Mouse (Mus musculus) cerebellum, adult 9-10 months (tissue): Measurements from ENCODE around the gene Actb.
A peak's percentile ranks its signal among the peaks of the same experiment; 100 is the strongest.

Source experiments
- DNase-seq: peaks from one replicate; pipeline ENCODE4 v3.0.0; 2022

Gene Actb

GRCm38 (mm10) chr5:142906532-142907047 is at the start of gene Actb:
Gene Actb (minus strand): TSS chr5:142906754.
- peak; percentile 96 for DNase-seq

DNA sequence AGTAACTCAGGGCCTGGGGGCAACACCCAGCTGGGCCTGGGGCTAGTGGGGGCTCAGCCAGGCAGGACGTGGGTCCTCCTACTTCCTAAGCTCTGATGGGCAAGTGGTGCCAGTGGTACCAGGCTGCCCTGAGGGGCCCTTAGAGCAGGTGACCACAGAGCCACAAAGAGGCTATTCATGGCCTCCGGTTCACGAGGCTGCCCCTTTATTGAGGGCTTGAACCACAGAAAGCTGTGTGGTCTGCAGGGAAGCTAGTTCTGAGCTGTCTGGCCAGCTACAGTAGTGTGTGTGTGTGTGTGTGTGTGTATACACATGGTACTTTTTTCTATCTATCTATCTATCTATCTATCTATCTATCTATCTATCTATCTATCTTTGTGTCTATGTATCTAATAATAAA is 47.1 kb upstream of the Actb start:
- no peak for DNase-seq

DNA sequence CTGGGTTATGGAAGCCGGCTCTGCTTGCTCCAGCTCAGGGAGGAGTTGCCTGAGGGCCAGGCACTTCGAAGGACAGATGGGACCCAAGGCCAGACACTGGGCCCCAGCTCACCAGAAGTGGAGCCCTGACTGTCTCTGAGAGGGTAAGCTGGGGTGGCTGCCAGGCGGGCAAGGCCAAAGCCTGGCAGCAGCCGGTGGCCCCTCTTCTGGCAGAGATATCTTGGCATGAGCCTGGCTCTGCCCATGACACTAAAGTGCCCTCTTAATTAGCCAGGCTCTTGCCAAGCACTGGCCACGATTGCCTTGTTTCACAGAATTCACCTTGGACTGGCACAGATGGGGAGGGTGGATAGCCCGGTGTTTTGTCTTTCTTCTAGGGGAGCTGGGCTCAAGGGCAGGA is 43.9 kb upstream of the Actb start:
- no peak for DNase-seq

- DNase-seq: no peak
Measured at GRCm38 (mm10) chr5:142949580-142949979, 43.0 kb upstream of the Actb start.

GRCm38 (mm10) chr5:142947460-142947859 is 40.9 kb upstream of the Actb start:
- no peak for DNase-seq

DNA sequence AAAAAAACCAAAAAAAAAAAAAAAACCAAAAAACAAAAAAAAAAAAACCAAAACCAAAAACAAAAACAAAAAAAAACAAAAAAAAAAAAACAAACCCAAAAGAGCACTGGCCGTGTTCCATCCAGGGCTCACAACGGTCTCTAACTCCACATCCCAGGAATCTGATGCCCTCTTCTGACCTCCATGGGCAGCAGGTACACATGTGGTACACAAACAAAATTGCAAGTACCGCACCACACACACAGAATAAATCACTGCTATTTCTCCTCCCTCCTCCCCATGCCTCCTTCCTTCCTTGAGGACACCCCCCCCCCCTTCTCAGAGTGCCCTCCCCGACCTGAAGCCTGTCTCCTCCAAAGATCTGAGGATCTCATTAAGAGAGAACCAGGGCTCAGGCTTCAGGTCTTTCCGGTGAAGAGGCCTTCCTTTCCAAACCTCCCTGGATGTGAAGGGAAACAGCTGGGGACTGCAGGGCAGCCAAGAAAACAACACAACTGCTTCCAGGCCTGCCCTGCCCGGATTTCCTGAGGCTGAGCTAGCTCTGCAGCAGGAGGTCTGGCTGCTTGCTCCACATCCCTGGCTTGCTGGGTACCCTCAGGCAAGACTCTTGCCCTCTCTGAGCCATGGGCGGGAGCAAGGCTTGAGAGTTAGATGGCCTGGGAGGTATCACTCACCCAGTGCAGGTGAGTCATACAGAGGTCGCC is 38.6 kb upstream of the Actb start:
- DNase-seq: no peak

- no peak for DNase-seq
Measured at GRCm38 (mm10) chr5:142940393-142940792, 33.8 kb upstream of the Actb start.

DNA sequence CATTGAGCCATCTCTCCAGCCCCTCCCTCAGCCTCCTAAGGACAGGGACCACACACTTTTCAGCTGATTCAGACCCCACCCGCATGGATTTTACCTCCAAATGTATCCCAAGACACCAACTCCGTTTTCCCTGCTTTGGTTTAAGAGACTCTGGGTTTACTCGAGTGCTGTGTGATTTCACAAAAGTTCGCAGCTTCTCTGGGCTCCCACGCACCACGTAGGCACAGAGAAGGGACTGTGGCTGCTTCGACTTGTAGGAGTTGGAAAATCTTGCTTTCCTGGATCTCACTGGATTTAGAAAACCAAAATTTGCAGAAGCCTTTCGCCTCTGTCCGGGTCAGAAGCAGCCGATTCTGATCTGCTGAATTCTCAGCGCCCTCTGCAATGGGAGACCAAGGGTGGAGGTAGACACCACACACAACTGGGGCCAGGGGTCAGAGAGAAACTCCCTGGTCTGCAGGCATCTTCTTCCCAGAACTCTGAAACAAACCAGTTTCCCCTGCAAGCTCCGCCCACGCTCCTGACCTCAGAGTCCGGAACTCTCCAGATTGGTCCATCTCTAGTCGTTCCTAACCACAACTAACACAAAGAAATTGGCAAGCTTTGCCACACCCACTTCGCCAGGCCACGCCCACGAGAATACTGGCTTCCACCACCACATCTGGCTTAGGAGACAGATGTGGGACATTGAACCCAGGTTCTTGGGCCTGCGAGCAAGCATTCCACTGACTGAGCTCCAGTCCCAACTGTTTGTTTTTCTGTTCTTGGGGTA is 31.6 kb upstream of the Actb start:
- DNase-seq: no peak

- peak; percentile 84 for DNase-seq
Measured at GRCm38 (mm10) chr5:142936336-142936719, 29.8 kb upstream of the Actb start.

GRCm38 (mm10) chr5:142935642-142936335 is 29.2 kb upstream of the Actb start:
- DNase-seq: peak; percentile 91

DNA sequence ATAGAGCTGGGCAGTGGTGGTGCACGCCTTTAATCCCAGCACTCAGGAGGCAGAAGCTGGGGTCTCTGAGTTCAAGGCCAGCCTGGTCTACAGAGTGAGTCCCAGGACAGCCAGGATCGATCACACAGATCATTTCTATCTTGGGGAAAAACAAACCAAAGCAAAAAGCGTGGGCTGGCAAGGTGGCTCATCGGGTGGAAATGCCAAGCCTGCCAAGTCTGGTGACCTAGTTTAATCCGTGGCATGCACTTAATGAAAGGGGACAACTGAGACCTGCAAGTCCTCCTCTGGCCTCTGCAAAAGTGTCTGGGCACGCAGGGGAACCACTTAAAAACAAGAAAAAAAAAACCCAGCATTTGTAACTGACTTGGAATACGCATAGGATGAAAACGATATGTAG is 26.2 kb upstream of the Actb start:
- DNase-seq: no peak

DNA sequence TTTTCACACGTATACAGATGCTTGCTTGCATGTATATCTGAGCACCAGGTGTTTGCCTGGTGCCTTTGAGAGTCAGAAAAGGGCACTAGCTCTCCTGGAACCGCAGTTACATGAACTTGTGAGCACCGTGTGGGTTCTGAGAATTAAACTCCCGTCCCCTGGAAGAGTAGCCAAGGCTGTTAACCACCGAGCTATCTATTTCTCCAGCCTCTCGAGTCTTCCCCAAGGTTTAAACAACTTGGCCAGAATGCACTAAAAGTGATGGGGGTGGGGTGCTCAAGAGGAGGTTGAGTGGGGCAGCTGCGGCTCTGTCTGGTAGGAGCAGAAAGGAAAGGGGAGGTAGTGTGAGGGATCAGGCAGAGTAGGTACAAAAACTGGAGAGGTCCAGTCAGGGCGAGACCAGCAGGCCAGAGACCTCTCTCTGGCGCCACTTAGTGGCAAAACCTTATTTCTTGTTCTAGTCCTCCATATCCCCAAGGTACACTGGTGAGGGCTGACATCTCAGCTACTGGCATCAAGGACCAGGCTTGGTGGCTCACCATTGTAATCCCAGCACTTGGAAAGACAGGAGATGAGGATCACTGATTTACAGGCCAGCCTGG is 25.6 kb upstream of the Actb start:
- peak; percentile 92 for DNase-seq

GRCm38 (mm10) chr5:142931241-142931745 is 24.7 kb upstream of the Actb start:
- no peak for DNase-seq

DNA sequence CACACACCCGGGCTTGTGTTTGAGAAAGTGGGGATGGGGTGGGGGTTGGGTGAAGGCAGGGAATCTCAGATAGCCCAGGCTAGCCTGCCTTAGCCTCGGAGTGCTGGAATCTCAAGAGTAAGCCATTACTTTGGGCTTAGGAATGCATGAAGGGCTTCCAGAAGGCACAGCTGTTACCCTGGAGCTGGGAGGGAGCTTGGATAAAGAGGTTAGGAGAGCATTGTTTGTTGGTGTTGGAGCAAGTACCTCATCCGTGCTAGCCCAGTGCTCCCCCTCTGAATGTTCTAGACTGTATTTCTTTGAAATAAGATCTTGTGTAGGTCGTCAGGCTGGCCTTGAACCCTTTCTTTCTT is 22.8 kb upstream of the Actb start:
- no peak for DNase-seq

DNA sequence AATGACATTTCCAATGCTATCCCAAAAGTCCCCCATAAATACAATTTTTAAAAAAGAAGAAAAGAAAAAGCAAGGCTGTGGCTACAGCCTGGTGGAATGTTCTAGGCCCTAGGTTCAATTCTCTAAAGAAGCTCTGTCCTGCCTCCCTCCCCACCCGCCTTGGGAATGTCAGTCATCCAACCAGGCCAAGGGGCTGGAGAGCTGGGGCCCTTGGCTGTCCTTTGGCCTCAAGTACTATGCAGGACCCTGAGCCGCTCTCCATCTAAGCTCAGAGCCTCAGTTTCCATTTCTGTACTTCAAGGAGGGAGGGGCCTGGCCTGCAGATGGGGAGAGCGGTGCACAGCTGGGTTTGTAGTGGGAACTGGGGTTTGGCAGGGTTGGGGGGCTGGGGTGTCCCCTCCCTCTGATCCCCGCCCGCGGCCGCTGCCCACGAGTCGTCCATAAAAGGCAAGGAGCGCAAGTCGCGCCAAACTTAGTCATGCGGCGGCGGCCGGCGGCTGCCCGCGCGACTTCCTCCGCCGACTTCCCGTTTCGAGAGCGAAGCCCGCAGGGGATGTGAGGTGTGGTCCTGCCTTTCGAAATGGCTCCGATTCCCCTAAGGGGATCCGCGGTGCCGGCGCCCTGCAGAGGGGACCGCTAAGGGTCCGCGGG is 22.3 kb upstream of the Actb start:
- no peak for DNase-seq

GRCm38 (mm10) chr5:142927341-142927930 is 20.9 kb upstream of the Actb start:
- DNase-seq: no peak

GRCm38 (mm10) chr5:142926940-142927228 is 20.3 kb upstream of the Actb start:
- no peak for DNase-seq

DNA sequence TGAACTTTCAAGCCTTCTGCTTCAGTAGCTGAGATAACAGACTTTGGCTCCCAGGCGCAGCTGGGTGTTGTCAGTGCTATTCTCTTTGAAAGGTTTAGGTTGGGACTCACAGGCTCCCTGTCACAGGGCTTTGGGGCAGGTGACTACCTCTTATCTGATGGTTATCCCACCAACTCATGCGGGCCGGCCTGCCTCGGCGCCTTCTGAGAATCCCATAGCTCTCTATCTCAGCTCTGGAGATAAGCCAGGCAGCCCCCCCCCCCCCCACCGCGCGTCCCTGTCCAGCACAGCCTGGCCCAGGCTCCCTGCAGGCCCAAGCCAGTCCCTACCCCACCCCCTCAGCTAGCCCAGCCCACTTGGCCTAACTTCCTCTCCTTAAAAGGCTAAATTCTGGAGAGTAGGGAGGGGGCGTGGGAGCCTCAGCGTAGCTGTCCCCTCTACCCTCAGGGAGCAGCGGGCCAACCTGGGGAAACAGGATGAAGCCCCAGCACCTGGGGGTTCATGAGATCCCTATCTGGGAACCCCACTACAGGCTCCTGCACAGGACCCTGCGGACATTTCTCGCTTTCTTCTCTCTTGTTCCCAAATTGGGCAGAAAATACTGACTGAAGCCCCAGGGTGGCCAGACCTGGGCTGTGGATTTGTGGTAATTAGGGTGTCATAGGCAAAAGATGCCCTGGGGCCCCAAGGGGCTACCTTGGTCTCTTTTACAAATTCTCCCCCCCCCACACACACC is 19.8 kb upstream of the Actb start:
- no peak for DNase-seq

DNA sequence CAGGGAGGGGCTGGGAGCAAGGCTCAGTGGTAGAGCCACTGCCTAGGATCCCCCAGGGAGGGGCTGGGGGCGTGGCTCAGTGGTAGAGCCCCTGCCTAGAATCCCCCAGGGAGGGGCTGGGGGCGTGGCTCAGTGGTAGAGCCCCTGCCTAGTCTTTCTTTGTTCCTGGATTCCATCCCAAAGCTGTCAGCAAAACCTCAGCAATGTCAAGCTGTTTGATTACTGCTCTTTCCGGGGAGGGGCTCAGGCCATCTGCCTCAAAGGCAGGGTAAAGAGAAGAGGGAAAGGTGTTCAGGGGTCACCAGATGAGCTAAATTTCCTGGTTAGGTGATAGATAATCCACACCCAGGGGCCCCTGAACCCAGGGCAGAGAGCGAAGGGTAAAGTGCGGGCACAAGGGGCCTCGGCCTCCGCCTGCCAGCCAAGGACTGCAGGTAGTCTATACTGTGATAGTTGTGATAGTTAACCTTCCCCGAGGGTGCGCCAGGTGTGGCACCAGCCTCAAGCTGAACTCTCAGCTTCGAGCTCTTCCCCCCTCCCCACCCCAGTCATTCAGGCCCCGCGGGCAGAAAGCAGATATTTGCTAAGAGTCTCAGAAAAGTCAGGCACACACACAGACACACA is 17.9 kb upstream of the Actb start:
- no peak for DNase-seq

- DNase-seq: no peak
Measured at GRCm38 (mm10) chr5:142923781-142924180, 17.2 kb upstream of the Actb start.

- DNase-seq: no peak
Measured at GRCm38 (mm10) chr5:142922251-142922650, 15.7 kb upstream of the Actb start.
